Mouse (Mus musculus): Measurements from ENCODE around the gene Cenpu. TPM values are rescaled to one million over a fixed set of nuclear protein-coding genes. Genes with fewer than 3 reads are reported as not detected.

Gene Cenpu
- polyA plus RNA-seq, 1 experiment, result not detected

GRCm38 (mm10) chr8:46533926-46534325 is 17.9 kb upstream of the Cenpu start:
- no peaks in the 10 kb centered on the region for H3K4me1 ChIP-seq (ENCODE audit: control insufficient read depth, insufficient read depth, insufficient read length, low read length)
- H3K27ac ChIP-seq (replicated peaks; ENCODE audit: low read depth, low read length), result 0 out of 2 replicates have a peak overlapping the region, but pooled peaks have one; percentile 10
- H3K4me3 ChIP-seq (ENCODE audit: insufficient read depth, low read depth, low read length), result no peak overlapping the region

GRCm38 (mm10) chr8:46539701-46540100 is 12.1 kb upstream of the Cenpu start:
- H3K4me3 ChIP-seq (ENCODE audit: insufficient read depth, low read depth, low read length), result no peak overlapping the region
- H3K27ac ChIP-seq (replicated peaks; ENCODE audit: low read depth, low read length), result no peak overlapping the region

GRCm38 (mm10) chr8:46543191-46543590 is 8.6 kb upstream of the Cenpu start:
- H3K27ac ChIP-seq (replicated peaks; ENCODE audit: low read depth, low read length), result no peak overlapping the region
- 0 out of 2 replicates have a peak, but pooled peaks cover 2% of the 10 kb centered on the region for H3K4me1 ChIP-seq (ENCODE audit: control insufficient read depth, insufficient read depth, insufficient read length, low read length)
- H3K4me3 ChIP-seq (ENCODE audit: insufficient read depth, low read depth, low read length), result no peak overlapping the region

More at GRCm38 (mm10) chr8:46539701-46540100, 12.1 kb upstream of the Cenpu start:
- no peaks in the 10 kb centered on the region for H3K4me1 ChIP-seq (ENCODE audit: control insufficient read depth, insufficient read depth, insufficient read length, low read length)

GRCm38 (mm10) chr8:46543662-46544061 is 8.2 kb upstream of the Cenpu start:
- no peak overlapping the region for H3K4me3 ChIP-seq (ENCODE audit: insufficient read depth, low read depth, low read length)
- 0 out of 2 replicates have a peak, but pooled peaks cover 2% of the 10 kb centered on the region for H3K4me1 ChIP-seq (ENCODE audit: control insufficient read depth, insufficient read depth, insufficient read length, low read length)
- no peak overlapping the region for H3K27ac ChIP-seq (replicated peaks; ENCODE audit: low read depth, low read length)

GRCm38 (mm10) chr8:46545854-46546253 is 6.0 kb upstream of the Cenpu start:
- no peak overlapping the region for H3K27ac ChIP-seq (replicated peaks; ENCODE audit: low read depth, low read length)
- H3K4me3 ChIP-seq (ENCODE audit: insufficient read depth, low read depth, low read length), result no peak overlapping the region
- H3K4me1 ChIP-seq (ENCODE audit: control insufficient read depth, insufficient read depth, insufficient read length, low read length), result 0 out of 2 replicates have a peak, but pooled peaks cover 2% of the 10 kb centered on the region

- 0 out of 2 replicates have a peak, but pooled peaks cover 2% of the 10 kb centered on the region for H3K4me1 ChIP-seq (ENCODE audit: control insufficient read depth, insufficient read depth, insufficient read length, low read length)
- no peak overlapping the region for H3K27ac ChIP-seq (replicated peaks; ENCODE audit: low read depth, low read length)
- H3K4me3 ChIP-seq (ENCODE audit: insufficient read depth, low read depth, low read length), result no peak overlapping the region
These were observed 5.2 kb upstream of the Cenpu start for GRCm38 (mm10) chr8:46546431-46547176.

GRCm38 (mm10) chr8:46547245-46547644 is 4.6 kb upstream of the Cenpu start:
- H3K27ac ChIP-seq (replicated peaks; ENCODE audit: low read depth, low read length), result no peak overlapping the region
- no peak overlapping the region for H3K4me3 ChIP-seq (ENCODE audit: insufficient read depth, low read depth, low read length)
- 0 out of 2 replicates have a peak, but pooled peaks cover 2% of the 10 kb centered on the region for H3K4me1 ChIP-seq (ENCODE audit: control insufficient read depth, insufficient read depth, insufficient read length, low read length)

- 0 out of 2 replicates have a peak, but pooled peaks cover 2% of the 10 kb centered on the region for H3K4me1 ChIP-seq (ENCODE audit: control insufficient read depth, insufficient read depth, insufficient read length, low read length)
- H3K27ac ChIP-seq (replicated peaks; ENCODE audit: low read depth, low read length), result no peak overlapping the region
- H3K4me3 ChIP-seq (ENCODE audit: insufficient read depth, low read depth, low read length), result no peak overlapping the region
These were observed 1.8 kb upstream of the Cenpu start for GRCm38 (mm10) chr8:46550058-46550457.

GRCm38 (mm10) chr8:46551029-46551428 is 799 bp upstream of the Cenpu start:
- Histone ChIP-seq H3K4me1 (ENCODE audit: control insufficient read depth, insufficient read depth, insufficient read length, low read length) (0 out of 2 replicates have a peak, but pooled peaks cover 2% of the 10 kb centered on the region), H3K4me3 (ENCODE audit: insufficient read depth, low read depth, low read length) (no peak overlapping the region), H3K27ac (replicated peaks; ENCODE audit: low read depth, low read length) (no peak overlapping the region)

- H3K4me1 ChIP-seq (ENCODE audit: control insufficient read depth, insufficient read depth, insufficient read length, low read length), result no peaks in the 10 kb centered on the region
- H3K4me3 ChIP-seq (ENCODE audit: insufficient read depth, low read depth, low read length), result peak overlapping the region; percentile 57
- H3K27ac ChIP-seq (replicated peaks; ENCODE audit: low read depth, low read length), result no peak overlapping the region
These were observed 575 bp downstream of the Cenpu start for GRCm38 (mm10) chr8:46552441-46552765.

GRCm38 (mm10) chr8:46559428-46559827 is 7.6 kb downstream of the Cenpu start:
- Histone ChIP-seq H3K4me1 (ENCODE audit: control insufficient read depth, insufficient read depth, insufficient read length, low read length) (no peaks in the 10 kb centered on the region), H3K27ac (replicated peaks; ENCODE audit: low read depth, low read length) (no peak overlapping the region), H3K4me3 (ENCODE audit: insufficient read depth, low read depth, low read length) (no peak overlapping the region)

GRCm38 (mm10) chr8:46562333-46562732 is 10.5 kb downstream of the Cenpu start:
- no peaks in the 10 kb centered on the region for H3K4me1 ChIP-seq (ENCODE audit: control insufficient read depth, insufficient read depth, insufficient read length, low read length)
- H3K27ac ChIP-seq (replicated peaks; ENCODE audit: low read depth, low read length), result no peak overlapping the region
- H3K4me3 ChIP-seq (ENCODE audit: insufficient read depth, low read depth, low read length), result no peak overlapping the region

GRCm38 (mm10) chr8:46566914-46567529 is 15.2 kb downstream of the Cenpu start:
- H3K27ac ChIP-seq (replicated peaks; ENCODE audit: low read depth, low read length), result no peak overlapping the region
- no peak overlapping the region for H3K4me3 ChIP-seq (ENCODE audit: insufficient read depth, low read depth, low read length)
- no peaks in the 10 kb centered on the region for H3K4me1 ChIP-seq (ENCODE audit: control insufficient read depth, insufficient read depth, insufficient read length, low read length)

GRCm38 (mm10) chr8:46567946-46568345 is 16.1 kb downstream of the Cenpu start:
- Histone ChIP-seq H3K27ac (replicated peaks; ENCODE audit: low read depth, low read length) (no peak overlapping the region), H3K4me1 (ENCODE audit: control insufficient read depth, insufficient read depth, insufficient read length, low read length) (no peaks in the 10 kb centered on the region), H3K4me3 (ENCODE audit: insufficient read depth, low read depth, low read length) (no peak overlapping the region)

GRCm38 (mm10) chr8:46568942-46569341 is 17.1 kb downstream of the Cenpu start:
- H3K4me1 ChIP-seq (ENCODE audit: control insufficient read depth, insufficient read depth, insufficient read length, low read length), result no peaks in the 10 kb centered on the region
- H3K4me3 ChIP-seq (ENCODE audit: insufficient read depth, low read depth, low read length), result no peak overlapping the region
- no peak overlapping the region for H3K27ac ChIP-seq (replicated peaks; ENCODE audit: low read depth, low read length)

Measured in brown adipose tissue, adult 24 weeks (tissue).